Mouse (Mus musculus) erythroblast, embryonic 14.5 days (primary cell): ENCODE measurements around the gene Tmie.

Experiments used
- GATA1 ChIP-seq: IDR thresholded peaks from 2 replicates; pipeline ENCODE4 v1.6.1; 2012; ENCODE audit warnings: low read length, inconsistent platforms, mixed read lengths
- TAL1 ChIP-seq: IDR thresholded peaks from 3 replicates; pipeline ENCODE4 v1.6.1; 2012; ENCODE audit warnings: low read length, inconsistent platforms, mixed read lengths

DNA sequence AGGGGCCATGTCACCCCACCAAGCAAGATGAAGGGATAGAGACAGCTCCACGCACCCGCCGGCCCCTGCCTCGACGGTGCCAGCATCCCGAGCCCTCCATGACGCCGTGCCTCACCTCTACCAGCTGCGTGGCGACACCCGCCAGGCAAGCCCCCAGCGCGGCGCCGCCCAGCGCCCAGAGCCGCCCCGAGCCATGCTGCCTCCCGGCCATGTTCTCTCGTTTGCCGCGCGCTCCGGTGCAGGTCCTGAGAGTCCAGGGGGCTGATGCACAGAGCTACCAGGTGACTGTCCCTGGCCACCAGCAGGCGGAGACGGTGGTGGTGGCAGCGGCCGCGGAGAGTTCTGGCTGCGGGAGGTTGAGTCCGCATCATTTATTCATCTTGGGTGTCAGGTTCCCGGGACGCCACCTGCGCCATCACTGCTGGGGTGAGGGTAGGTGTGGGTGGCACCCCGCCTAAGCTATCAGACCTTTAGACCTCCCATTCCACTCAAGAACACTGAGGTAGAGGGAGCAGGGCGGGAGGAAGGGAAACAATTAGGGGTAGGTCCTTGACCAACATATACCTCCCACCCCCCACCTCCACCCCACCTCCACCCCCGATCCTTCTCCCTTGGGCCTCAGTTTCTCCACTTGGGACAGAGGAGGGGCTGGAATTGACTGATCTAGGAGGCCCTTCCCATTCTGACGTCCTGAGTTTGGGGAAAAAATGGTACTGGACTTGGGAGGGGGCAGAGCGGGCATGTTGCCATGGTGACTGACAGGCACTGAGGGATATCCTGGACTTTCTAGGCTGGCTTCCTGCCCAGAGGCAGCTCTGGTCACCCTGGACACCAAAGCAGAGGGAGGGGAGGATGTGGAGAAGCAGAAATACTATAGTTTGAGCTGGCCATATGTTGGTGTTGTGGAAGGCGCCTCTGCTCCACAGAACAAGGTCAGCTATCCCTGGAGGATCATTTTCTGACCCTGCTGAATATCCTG is 5.9 kb downstream of the Tmie start:
- no peak for TF ChIP-seq GATA1
- no peak for TF ChIP-seq TAL1
